Mouse (Mus musculus): ENCODE results near the gene Vps29.

GRCm38 (mm10) chr5:122327283-122327682 is 26.9 kb upstream of the Vps29 start:
- TF ChIP-seq GATA1 (IDR thresholded peaks at IDR 0.05; ENCODE audit: borderline replicate concordance, low read length) (no peak), CTCF (IDR thresholded peaks at IDR 0.05; ENCODE audit: low read depth, low read length) (no peak), POLR2AphosphoS5 (IDR thresholded peaks at IDR 0.05; ENCODE audit: insufficient replicate concordance, low read depth, low read length) (no peak), TAL1 (conservative IDR thresholded peaks at IDR 0.05; ENCODE audit: low read depth, low read length) (no peak), GATA2 (IDR thresholded peaks at IDR 0.05; ENCODE audit: borderline replicate concordance, low read depth, low read length) (no peak)
